Mouse (Mus musculus): ENCODE measurements around the gene Gm10553.
"Not testable (repeated sequence)": the region's sequence is repeated elsewhere in the genome, so short reads cannot be mapped to it uniquely, and the experiment has no call there.

DNA sequence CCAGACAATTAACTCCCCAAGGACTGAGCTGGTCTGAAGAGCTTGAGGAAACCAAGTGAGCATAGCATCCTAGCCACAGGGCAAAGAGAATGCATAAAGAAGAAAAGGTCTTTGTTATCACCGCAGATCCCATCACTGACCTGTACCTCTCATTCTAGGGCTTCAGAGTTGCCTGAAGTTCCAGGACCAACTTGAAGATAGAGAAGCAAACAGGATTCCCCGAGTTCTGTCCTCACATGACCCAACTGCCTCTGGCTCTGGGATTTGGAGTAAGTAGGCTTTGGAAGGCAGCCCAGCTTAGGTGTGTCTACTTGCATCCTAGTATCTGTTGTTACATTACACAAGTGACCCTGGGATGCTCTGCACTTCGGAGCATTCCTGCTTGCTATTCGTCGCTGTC is 12.9 kb downstream of the Gm10553 start:
- not testable (repeated sequence) for TF ChIP-seq CTCF, EP300 (IDR thresholded peaks at IDR 0.05; ENCODE audit: low read depth)

Measured in heart, postnatal 0 days (tissue).